Mouse (Mus musculus): ENCODE results near the gene Fgd3. TPM values are rescaled to one million over a fixed set of nuclear protein-coding genes. Genes with fewer than 3 reads are reported as not detected.

The Fgd3 gene
- total RNA-seq, 1 experiment from 2014 or later: 44.6 TPM

- ATAC-seq (replicated peaks; ENCODE audit: insufficient number of reproducible peaks, low FRiP score, low TSS enrichment, poor library complexity, severe bottlenecking): no peak
Measured at GRCm38 (mm10) chr13:49260036-49260722, 59.9 kb downstream of the Fgd3 start.

- no peak for ATAC-seq (replicated peaks; ENCODE audit: insufficient number of reproducible peaks, low FRiP score, low TSS enrichment, poor library complexity, severe bottlenecking)
Measured at GRCm38 (mm10) chr13:49257819-49258313, 62.2 kb downstream of the Fgd3 start.

- ATAC-seq (replicated peaks; ENCODE audit: insufficient number of reproducible peaks, low FRiP score, low TSS enrichment, poor library complexity, severe bottlenecking): no peak
Measured at GRCm38 (mm10) chr13:49252746-49253145, 67.4 kb downstream of the Fgd3 start.

GRCm38 (mm10) chr13:49252113-49252512 is 68.0 kb downstream of the Fgd3 start:
- peak; percentile 52 for ATAC-seq (replicated peaks; ENCODE audit: insufficient number of reproducible peaks, low FRiP score, low TSS enrichment, poor library complexity, severe bottlenecking)

GRCm38 (mm10) chr13:49250716-49251517 is 69.2 kb downstream of the Fgd3 start:
- ATAC-seq (replicated peaks; ENCODE audit: insufficient number of reproducible peaks, low FRiP score, low TSS enrichment, poor library complexity, severe bottlenecking): peak; percentile 50

GRCm38 (mm10) chr13:49249634-49250033 is 70.5 kb downstream of the Fgd3 start:
- no peak for ATAC-seq (replicated peaks; ENCODE audit: insufficient number of reproducible peaks, low FRiP score, low TSS enrichment, poor library complexity, severe bottlenecking)

- no peak for ATAC-seq (replicated peaks; ENCODE audit: insufficient number of reproducible peaks, low FRiP score, low TSS enrichment, poor library complexity, severe bottlenecking)
Measured at GRCm38 (mm10) chr13:49248923-49249322, 71.2 kb downstream of the Fgd3 start.

GRCm38 (mm10) chr13:49248467-49248862 is 71.6 kb downstream of the Fgd3 start, which contains the start of gene Susd3:
TSS of gene Susd3 (minus strand) at chr13:49248706.
- no peak for ATAC-seq (replicated peaks; ENCODE audit: insufficient number of reproducible peaks, low FRiP score, low TSS enrichment, poor library complexity, severe bottlenecking)

GRCm38 (mm10) chr13:49247740-49248466 is 72.2 kb downstream of the Fgd3 start:
- peak; percentile 45; the same call in 1 of the 2 replicates for ATAC-seq (replicated peaks; ENCODE audit: insufficient number of reproducible peaks, low FRiP score, low TSS enrichment, poor library complexity, severe bottlenecking)

GRCm38 (mm10) chr13:49247232-49247739 is 72.8 kb downstream of the Fgd3 start:
- ATAC-seq (replicated peaks; ENCODE audit: insufficient number of reproducible peaks, low FRiP score, low TSS enrichment, poor library complexity, severe bottlenecking): no peak

- ATAC-seq (replicated peaks; ENCODE audit: insufficient number of reproducible peaks, low FRiP score, low TSS enrichment, poor library complexity, severe bottlenecking): no peak
Measured at GRCm38 (mm10) chr13:49246626-49247025, 73.5 kb downstream of the Fgd3 start.

- ATAC-seq (replicated peaks; ENCODE audit: insufficient number of reproducible peaks, low FRiP score, low TSS enrichment, poor library complexity, severe bottlenecking): no peak
Measured at GRCm38 (mm10) chr13:49246011-49246410, 74.1 kb downstream of the Fgd3 start.

GRCm38 (mm10) chr13:49245251-49245650 is 74.9 kb downstream of the Fgd3 start:
- no peak for ATAC-seq (replicated peaks; ENCODE audit: insufficient number of reproducible peaks, low FRiP score, low TSS enrichment, poor library complexity, severe bottlenecking)

- no peak for ATAC-seq (replicated peaks; ENCODE audit: insufficient number of reproducible peaks, low FRiP score, low TSS enrichment, poor library complexity, severe bottlenecking)
Measured at GRCm38 (mm10) chr13:49243492-49243891, 76.6 kb downstream of the Fgd3 start.

GRCm38 (mm10) chr13:49242321-49243065 is 77.6 kb downstream of the Fgd3 start:
- ATAC-seq (replicated peaks; ENCODE audit: insufficient number of reproducible peaks, low FRiP score, low TSS enrichment, poor library complexity, severe bottlenecking): peak; percentile 88

GRCm38 (mm10) chr13:49238737-49239136 is 81.4 kb downstream of the Fgd3 start:
- no peak for ATAC-seq (replicated peaks; ENCODE audit: insufficient number of reproducible peaks, low FRiP score, low TSS enrichment, poor library complexity, severe bottlenecking)

GRCm38 (mm10) chr13:49237617-49238016 is 82.5 kb downstream of the Fgd3 start:
- no peak for ATAC-seq (replicated peaks; ENCODE audit: insufficient number of reproducible peaks, low FRiP score, low TSS enrichment, poor library complexity, severe bottlenecking)

GRCm38 (mm10) chr13:49234711-49235110 is 85.4 kb downstream of the Fgd3 start:
- no peak for ATAC-seq (replicated peaks; ENCODE audit: insufficient number of reproducible peaks, low FRiP score, low TSS enrichment, poor library complexity, severe bottlenecking)

All from monocyte, adult 5-6 weeks (primary cell).